Mouse (Mus musculus) lung, adult 18-20 months (tissue): ENCODE measurements around the gene Hspb3.

Experiments
- DNase-seq, 2 experiments: peaks; one replicate each; pipeline ENCODE4 v3.0.0; 2022; ENCODE audit warnings: mixed read lengths in 2 of 2

Gene Hspb3

DNA sequence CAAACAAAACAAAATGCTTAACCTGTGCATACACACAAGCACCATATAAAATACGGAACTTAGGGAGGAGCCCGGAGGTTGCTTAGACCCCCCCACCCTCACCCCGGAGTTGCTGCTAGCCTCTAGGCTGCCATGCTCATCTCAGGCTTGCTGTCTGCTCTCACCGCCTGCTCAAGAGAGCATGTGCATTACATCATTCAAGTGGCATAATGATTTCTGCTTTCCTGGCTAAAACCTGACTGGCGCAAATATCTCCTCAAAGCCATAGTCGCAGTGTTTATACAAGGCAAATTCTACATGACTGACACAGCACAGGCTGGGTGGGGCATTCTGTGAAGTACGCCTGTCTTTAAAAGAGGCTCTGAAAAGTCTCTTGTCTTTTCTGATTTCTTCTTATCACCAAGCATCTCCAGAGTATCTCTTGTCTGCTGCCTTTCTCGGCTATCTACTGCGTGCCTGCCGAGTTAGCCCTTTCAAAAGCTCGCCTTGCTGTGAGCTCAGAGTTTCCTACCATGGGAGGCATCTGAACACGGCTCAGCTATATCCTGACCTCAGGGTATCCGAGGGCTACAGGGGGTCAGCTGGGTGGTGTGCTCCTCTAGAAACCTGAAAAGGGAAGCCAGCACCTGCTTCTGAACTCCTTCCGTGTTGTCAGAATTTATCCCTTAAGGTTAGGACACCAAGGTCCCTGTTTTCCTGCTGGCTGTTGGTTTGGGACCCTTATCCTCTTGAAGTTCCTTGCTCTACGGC is 28.6 kb downstream of the Hspb3 start:
- DNase-seq: no peak

DNA sequence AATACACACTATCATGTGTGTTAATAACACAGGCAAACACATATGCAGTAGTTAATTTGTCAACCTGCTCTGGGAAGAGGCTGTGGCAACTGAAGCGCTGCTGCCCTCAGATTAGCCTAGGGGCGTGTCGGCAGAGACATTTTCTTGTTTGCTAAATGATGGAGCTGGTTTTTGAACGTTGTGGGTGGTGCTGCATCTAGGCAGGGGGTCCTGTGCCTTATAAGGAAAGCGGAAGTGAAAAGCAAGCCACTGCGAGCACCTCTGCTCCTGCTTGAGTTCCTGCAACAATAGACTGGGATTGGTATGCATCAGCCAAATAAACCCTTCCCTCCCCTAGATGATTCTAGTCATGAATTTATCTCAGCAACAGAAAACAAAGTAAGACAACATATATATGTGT is 31.0 kb downstream of the Hspb3 start:
- no peak for DNase-seq

DNA sequence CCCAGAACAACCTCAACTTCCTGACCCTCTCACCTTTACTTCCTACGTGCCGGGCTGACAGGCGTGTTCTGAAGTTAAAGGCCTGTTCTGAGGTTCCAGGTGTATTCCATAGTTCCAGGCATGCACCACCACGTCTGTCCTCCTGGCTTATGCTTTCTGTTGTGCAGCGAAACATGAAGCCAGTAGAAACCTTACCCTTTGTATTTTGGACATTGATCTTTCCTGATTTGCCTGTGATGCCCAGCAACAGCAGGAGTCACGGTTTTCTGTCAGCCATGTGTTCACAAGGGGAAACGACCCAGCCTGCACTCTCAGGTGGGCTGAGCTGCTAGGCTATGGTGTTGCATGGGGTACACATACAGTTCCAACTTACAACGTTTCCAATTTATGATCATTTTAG is 35.9 kb downstream of the Hspb3 start:
- DNase-seq: no peak

DNA sequence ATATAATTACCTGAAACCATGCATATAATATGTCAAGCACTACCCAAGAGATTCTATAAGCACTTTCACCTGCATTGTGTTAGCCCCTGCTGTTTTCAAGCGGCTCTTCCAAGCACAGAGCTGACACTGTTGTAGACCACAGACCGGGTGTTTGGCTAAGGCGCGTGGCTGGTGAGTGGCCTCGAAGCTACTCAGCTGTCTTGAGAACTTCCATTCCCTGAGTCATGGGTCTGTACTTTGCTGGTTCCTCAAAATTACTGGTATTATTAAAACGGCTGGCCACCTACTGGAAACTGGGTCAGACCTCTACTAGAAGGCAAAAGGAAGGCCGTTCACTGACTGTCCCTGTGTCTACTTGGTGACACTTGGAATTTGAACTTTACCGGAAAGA is 40.6 kb downstream of the Hspb3 start:
- DNase-seq: no peak

DNA sequence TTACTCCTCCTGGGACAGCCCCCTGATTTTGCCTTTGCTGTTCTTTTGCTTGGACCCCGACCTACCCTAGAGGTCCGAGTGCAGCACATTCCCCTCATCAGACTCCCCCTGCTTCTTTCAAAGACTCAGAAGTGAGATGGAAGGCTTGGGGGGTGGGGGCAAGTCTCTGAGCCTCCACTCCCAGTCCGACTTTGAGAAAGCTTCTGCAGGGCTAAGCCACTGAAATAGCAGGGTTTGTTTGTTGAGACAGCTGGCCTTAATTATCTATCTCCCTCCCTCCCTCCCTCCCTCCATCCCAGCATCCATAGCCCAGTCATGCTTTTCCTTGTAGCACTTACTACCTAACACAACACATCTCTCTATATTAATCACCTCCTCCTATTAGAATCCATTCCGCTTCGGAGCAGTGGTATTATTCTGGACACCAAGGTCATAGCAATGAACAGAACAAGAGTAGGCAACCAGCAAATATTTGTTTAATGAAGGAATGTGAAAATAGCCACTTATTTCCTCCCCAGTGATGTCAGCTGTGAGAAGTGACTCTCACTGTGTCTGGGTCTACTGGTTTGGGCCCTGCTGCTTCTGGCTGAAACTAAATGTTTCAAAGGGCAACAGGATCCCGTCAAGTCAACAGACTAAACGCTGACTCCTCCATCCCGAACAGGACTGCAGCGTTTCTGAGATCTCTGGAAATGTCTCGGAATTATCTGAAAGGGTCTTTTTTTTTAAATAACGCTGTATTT is 41.2 kb downstream of the Hspb3 start:
- DNase-seq: peak in 1 of 2 experiments; percentile 45

DNA sequence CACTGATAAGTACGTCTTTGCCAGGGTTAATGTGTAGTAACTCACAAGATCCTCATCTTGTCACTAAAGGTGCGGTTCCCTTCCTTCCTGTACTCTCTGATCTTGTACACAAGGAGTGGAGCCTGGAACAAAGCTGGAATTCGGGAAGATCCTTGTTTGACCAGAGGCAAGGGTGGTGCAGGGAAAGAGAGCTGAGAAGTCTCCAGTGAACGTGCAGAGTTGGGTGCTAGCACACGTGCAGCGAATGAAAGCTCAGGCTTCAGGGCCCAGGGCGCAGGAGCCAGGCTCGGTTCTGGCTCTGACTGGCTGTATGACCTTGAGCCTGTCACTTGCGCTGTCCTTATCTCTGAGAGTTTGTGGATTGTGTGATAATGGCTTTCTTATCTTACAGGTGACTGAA is 44.5 kb downstream of the Hspb3 start:
- no peak for DNase-seq

DNA sequence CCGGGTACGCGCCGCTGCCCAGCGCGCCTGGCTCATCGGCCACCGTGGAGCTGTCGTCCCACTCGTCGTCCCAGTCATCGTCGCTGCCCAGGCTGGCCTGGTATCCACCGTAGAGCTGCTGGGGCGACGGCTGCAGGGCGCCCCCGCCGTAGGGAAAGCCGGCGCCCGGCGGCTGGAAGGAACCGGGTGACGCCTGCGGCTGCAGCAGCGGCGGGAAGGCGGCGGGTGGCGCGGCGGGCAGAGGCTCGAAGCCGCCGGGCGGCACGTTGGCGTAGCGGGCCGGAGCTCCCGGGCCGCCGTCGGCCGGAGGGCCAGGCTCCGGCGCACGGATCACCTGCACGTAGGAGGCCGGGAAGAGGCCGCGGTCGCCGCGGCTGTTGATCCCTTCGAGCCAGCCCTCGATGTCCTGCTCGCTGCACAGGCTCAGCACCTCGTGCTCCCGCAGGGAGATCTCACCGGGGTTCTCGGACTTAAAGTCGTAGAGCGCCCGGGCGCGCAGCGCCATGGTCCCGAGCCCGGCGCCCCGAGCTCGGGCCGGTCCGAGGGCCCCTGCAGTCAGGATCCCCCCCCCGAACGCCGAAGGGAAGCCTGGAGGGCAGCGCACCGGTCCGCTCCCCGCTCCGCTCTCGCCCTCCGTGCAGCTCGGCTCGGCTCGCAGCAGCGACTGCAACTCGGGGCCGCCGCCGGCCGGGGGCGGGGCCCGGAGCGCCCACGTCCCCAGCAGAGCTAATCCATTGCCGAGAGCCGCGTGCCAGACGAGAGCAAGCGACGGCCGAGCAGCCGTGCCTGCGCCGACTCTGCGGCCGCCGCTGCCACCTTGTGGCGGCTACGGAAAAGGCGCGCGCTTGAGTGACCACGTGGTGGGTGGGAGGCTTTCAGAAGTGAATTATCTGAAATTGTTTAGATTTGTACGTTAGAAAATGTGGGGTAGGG is 45.3 kb downstream of the Hspb3 start, which contains the start of gene Snx18:
Snx18 (minus strand) TSS at position 674 of the 933 bp plus-strand sequence.
- DNase-seq: peak; percentile 90 to 93

DNA sequence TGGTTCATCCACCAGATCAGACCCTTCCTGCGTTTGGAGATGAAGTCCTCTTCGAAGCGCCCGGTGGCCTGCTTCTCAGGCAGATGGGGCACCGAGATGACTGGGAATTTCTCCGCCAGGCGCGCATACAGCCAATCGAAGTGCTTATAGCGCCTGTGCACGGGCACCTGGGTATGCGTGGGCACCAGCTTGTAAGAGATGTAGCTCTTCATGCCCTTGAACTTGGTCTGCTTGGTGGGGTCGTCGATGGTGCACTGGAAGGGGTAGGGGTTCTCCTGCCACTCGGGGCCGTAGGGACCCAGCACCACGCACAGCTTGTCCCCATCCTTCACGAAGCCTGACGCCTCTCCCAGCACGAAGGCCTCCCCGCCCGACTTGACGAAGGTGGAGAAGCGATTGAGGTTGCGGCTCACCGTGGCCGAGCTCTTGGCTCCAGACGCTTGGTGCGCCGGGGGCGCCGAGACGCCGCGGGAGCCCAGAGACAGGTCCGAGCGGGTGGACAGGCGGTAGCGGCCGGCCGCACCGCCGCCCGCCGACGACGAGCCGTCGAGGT is 46.1 kb downstream of the Hspb3 start:
- DNase-seq: no peak

DNA sequence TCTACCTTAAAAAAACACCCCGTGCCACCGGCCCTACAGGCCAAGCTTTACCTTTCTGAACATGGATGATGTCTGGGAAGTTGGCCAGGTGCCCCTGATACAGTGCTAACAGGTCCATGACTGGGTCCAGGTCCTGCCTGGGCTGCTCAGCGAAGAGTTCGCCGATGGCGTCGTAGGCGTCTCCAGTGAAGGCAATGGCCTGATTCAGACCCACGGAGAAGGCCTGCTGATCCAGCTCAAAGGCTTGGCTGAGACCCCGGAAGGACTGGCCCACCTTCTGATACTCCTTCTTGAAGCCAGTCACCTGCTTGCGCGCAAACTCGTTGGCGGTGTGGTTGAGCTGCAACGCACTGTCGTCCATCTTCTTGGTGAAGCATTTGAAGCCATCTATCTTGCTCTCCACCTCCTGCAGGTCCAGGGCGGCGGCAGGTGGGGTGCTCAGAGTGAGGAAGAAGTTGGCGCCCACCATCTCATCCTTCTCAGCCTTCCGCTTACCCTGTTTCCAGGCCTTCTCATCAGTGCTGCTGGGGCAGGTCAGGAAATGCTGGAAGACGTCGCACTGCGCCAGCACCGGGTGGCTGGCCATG is 46.6 kb downstream of the Hspb3 start:
- DNase-seq: no peak

DNA sequence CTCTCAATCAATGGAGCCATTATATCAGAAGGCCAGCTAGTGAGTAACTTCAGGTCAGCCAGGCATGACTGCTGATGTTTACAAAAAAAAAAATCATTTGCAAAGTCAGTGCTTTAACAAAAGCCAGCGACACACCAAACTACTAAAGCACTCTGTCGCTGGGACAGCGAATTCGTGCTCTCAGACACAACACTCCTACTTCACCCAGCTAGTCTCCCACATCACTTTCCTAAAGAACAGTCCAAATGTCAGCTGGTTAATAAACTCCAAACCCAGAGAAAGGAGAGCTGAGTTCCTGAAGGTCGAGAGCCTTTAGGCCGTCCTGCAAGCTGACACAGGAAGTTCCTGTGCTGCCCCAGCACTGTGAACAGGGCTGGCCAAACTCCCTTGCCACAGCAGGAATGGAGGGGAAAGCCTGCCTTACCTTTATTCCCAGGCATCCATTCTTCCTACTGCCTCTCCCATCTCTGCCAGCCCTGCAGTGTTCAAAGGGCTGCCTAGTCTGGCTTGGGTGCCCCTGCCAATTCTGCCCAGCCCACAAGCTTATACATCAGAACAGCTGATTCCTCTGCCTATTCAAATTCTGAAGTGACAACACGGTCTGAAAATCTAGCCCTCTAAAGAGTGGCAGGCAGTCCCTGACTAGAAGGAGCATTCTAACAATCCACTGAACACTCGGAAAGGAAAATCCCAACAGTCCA is 47.4 kb downstream of the Hspb3 start:
- DNase-seq: no peak

DNA sequence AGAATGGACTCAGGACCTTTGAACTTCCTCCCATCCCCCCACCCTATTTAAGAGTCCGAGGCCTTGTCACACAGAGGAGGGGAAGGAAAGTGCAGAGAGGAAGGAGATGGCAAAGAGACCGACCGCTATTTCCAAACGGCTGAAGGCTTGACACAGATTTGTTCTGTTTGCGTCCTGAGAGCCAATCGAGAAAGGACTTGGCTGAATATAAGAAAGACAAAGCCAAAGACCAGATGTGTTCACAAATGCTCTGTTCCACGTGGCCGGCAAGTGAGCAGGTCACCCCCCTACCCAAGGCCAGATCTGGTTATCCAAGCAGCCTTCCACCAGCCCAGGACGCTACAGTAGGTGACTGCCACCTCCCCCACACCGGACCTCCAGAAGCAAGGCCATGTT is 47.9 kb downstream of the Hspb3 start:
- DNase-seq: no peak

DNA sequence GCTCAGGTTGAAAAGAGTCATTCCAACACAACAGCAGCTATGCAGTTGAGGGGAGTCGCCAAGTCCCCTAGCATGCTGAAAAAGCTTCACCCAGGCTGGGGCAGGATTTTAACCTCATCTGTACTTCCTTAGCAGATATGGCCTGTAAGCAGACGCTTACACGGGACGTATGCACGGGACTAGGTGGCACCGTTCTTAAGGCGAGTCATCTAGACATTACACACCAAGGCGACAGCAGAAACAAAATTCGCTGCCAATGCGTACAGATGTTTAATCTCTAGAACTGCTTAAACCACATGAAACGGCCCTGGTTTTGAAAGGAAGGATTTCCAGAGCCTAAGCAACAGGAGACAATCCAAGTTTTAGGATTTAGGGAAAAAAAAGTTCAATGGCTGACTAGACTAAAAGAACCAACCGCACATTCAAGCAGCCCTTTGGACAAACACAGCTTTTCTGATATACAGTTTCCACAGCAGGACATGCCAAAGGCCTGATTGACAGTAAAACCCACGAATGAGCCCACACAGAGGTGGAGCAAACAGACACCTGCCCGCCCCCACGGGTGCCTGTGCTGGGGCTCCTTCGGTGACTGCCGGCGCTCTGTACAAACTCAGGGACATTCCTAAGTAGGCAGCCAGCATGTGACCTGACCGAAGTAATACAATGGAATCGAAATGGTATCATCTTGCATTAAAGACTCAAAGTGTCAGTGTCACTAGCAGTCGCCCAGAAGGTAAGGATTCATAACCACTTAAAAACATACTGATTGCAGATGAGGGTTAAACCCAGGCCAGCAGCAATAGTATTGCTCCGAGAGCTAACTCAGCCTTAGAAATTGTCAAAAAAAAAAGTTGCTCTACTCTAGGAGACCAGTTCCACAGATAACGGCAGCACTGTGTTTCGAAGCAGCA is 48.6 kb downstream of the Hspb3 start:
- peak; percentile 89 to 91 for DNase-seq

DNA sequence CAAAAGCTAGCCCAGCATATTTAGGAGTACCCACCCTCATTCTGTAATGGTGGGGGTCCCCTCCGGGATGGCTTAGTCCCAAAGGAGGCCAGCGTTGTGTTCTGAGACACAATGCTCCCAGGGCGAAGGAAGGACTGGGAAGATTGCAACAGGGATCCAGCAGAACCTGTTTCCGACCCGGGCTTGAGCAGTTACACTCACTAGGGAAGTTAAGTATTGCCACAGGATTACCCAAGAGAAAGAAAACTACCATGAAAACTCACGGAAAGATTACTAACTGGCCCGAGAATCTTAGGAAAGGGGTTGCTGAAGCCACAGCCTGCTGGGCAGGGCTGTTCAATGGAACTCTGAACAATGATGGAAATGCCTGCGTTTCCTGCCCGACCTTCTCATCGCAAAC is 49.6 kb downstream of the Hspb3 start:
- peak; percentile 61 to 77 for DNase-seq

DNA sequence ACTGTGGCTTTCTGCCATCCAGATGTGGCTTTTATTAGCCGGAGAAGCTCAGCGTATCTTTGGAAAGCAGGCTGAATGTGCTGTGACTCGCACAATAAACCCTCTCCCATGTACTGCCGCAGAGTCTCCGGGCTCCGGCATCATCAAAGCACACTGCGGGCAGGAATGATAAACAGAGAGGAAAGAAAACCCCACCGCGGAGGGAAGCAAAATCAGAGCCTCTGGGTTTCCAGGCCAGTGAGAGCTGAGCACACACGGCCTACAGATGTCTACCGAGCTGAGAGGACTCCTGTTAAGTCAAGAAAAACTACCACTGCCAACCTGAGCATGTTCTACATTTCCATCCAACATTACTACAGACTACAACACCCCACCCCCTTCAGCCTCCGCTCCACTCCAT is 50.1 kb downstream of the Hspb3 start:
- DNase-seq: no peak
